Mouse (Mus musculus) embryonic facial prominence, embryonic 14.5 days (tissue): Measurements from ENCODE around the gene Upk3b. TPM values are rescaled to one million over a fixed set of nuclear protein-coding genes. Genes with fewer than 3 reads are reported as not detected.
"Not testable (repeated sequence)": the region's sequence is repeated elsewhere in the genome, so short reads cannot be mapped to it uniquely, and the experiment has no call there.

Source experiments
- ATAC-seq: fragments of 200-750 bp; cut with Nextera tagmentation; 2 replicates; pipeline ENCODE4 v1.8.0; 2017; ENCODE audit warnings: low read depth, moderate number of reproducible peaks, moderate TSS enrichment
- DNase-seq: peaks from one replicate; pipeline ENCODE4 v3.0.0-alpha.2; 2015; ENCODE audit warnings: low spot score
- H3K27ac ChIP-seq: fragments of 300-500 bp; sonication (generic); replicated peaks from 2 replicates; pipeline ENCODE4 v1.5.1; 2014; ENCODE audit warnings: low read depth, mild to moderate bottlenecking, low read length, moderate library complexity
- H3K27me3 ChIP-seq: fragments of 300-500 bp; sonication (generic); replicated peaks from 2 replicates; pipeline ENCODE4 v1.6.1; 2014; ENCODE audit warnings: low read length; ENCODE audit not compliant: control insufficient read depth, insufficient read depth
- H3K36me3 ChIP-seq: fragments of 300-500 bp; sonication (generic); 2 replicates; pipeline ENCODE4 v1.6.1; 2014; ENCODE audit warnings: low read length, mixed read lengths; ENCODE audit not compliant: control insufficient read depth, insufficient read depth
- H3K4me1 ChIP-seq: fragments of 300-500 bp; sonication (generic); 2 replicates; pipeline ENCODE4 v1.6.1; 2014; ENCODE audit warnings: antibody characterized with exemption, low read length; ENCODE audit not compliant: control insufficient read depth, insufficient read depth
- H3K4me2 ChIP-seq: fragments of 300-500 bp; sonication (generic); 2 replicates; pipeline ENCODE4 v1.6.1; 2014; ENCODE audit warnings: low read depth, mild to moderate bottlenecking, low read length, moderate library complexity, mixed read lengths
- H3K4me3 ChIP-seq: fragments of 300-500 bp; sonication (generic); 2 replicates; pipeline ENCODE4 v1.5.1; 2014; ENCODE audit warnings: low read depth, mild to moderate bottlenecking, low read length
- H3K9ac ChIP-seq: fragments of 300-500 bp; sonication (generic); 2 replicates; pipeline ENCODE4 v1.6.1; 2014; ENCODE audit warnings: low read depth, mild to moderate bottlenecking, low read length, moderate library complexity, mixed read lengths
- H3K9me3 ChIP-seq: fragments of 300-500 bp; sonication (generic); 2 replicates; pipeline ENCODE4 v1.6.1; 2016; ENCODE audit warnings: low read length; ENCODE audit not compliant: control insufficient read depth
- WGBS: fragments of 180-500 bp; shearing (Covaris S2); extraction: QIAGEN DNeasy Blood & Tissue Kit; methylation state at CpG from one replicate; pipeline ENCODE4 v1.1.7; 2014; 5-methylcytosine and 5-hydroxymethylcytosine counted together
- polyA plus RNA-seq: library from polyadenylated mRNA; unstranded; fragments of >200 nt; fragmentation: Nextera tagmentation; extraction: Ambion mirVana; gene quantifications from 2 replicates; pipeline ENCODE4 v1.2.1, GENCODE M21; 2014

Gene Upk3b
- polyA plus RNA-seq, 1 experiment from 2014 or later = 1.4 TPM

DNA sequence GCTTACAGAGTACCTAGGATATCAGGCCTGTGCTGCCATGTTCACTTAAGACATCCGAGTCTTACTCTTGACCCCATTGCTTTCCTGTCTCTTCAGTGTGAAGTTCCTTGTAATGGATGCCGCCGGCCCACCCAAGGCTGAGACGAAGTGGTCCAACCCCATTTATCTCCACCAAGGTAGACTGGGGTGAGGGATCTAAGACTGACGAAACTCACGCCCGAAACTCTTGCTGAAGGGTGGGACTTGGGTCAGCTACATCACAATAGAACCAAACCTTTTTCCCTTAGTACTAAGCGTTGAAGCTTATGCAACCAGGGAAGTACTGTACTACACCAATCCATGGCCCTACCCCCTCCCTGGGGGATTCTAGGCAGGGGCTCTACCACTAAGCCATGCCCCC, 3.4 kb downstream of the Upk3b start:
- no peak for ATAC-seq
- no peaks in the 10 kb centered on the region for H3K27me3 ChIP-seq
- H3K36me3 ChIP-seq = no peaks in the 10 kb centered on the region
- 91% methylated on average over 8 of the region's 8 CpGs for WGBS
- no peaks in the 10 kb centered on the region for H3K9me3 ChIP-seq
- no peak overlapping the region for H3K4me3 ChIP-seq
- no peaks in the 10 kb centered on the region for H3K4me1 ChIP-seq
- H3K9ac ChIP-seq = no peak overlapping the region
- no peak overlapping the region for H3K4me2 ChIP-seq
- DNase-seq = no peak
- H3K27ac ChIP-seq = no peak overlapping the region

DNA sequence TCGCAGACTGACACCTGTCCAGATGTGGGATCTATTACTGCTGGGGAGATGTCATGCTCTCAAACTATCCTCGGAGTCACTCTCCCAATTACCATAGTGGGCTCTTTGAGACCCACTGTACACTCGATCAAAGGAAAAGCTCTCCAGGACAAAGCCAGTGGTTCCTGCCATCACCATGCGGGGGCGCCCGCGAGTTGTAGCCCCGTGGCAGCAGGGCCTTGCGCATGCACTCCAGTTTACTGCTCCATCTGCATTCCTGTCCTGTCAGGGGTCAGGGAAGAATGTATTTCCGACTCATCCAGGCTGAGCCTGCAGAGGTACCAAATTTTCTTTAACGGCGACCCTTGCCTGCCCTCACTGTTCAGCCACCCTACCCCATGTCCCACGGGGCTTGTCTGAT, 6.6 kb downstream of the Upk3b start:
- WGBS = 75% methylated on average over 13 of the region's 13 CpGs
- Histone ChIP-seq H3K27ac (no peak overlapping the region), H3K27me3 (no peaks in the 10 kb centered on the region), H3K4me2 (no peak overlapping the region), H3K9me3 (no peaks in the 10 kb centered on the region), H3K36me3 (no peaks in the 10 kb centered on the region), H3K4me3 (no peak overlapping the region), H3K4me1 (no peaks in the 10 kb centered on the region), H3K9ac (no peak overlapping the region)
- no peak for DNase-seq
- ATAC-seq = no peak

DNA sequence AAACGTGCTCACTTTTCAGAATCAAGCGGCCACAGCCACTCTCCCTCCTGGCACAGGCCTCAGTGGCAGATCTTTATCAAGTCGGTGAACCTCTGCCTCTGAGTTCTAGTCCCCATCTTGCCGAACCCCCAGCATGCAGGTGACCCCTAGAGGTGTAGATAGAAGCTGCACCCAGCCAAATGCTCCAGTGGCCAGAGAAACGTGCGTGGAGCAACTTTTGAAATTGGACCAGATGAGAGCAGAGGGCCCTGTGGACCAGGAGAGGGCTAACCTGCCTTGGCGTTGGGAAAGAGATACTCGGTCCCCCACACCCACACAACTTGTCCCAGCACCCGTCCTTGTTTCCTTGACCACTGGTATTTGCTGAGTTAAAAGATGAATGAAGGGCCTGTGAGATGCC, 7.1 kb downstream of the Upk3b start:
- Histone ChIP-seq H3K4me3 (no peak overlapping the region), H3K4me1 (no peaks in the 10 kb centered on the region), H3K4me2 (no peak overlapping the region), H3K9ac (no peak overlapping the region), H3K27me3 (no peaks in the 10 kb centered on the region), H3K27ac (no peak overlapping the region), H3K36me3 (no peaks in the 10 kb centered on the region), H3K9me3 (no peaks in the 10 kb centered on the region)
- ATAC-seq (no peak), DNase-seq (no peak)
- 27% methylated on average over 9 of the region's 9 CpGs for WGBS

DNA sequence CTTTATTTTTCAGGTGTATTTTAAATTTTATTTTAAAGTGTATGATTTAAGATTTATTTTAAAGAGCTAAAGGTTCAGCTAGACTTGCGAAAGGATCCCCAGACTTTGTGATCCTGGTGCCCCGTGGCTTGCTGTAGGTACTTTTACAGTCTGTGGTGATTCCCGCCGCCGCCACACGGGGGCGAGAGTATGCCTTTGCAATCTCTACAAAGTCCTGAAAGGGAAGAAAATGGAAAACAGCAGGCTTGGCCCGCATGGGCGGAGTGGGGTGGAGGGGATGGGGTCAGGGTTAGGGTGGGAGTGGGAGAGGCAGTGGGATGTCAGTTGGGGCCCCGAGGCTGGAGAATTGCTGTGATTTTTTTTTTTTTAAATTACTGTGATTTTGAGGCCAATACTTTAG, 7.7 kb downstream of the Upk3b start:
- Histone ChIP-seq H3K9ac (no peak overlapping the region), H3K27me3 (no peaks in the 10 kb centered on the region), H3K27ac (no peak overlapping the region), H3K9me3 (no peaks in the 10 kb centered on the region), H3K36me3 (no peaks in the 10 kb centered on the region), H3K4me2 (no peak overlapping the region), H3K4me3 (no peak overlapping the region), H3K4me1 (no peaks in the 10 kb centered on the region)
- DNase-seq (peak; percentile 86), ATAC-seq (peak; percentile 54)
- WGBS = 2% methylated on average over 10 of the region's 10 CpGs

DNA sequence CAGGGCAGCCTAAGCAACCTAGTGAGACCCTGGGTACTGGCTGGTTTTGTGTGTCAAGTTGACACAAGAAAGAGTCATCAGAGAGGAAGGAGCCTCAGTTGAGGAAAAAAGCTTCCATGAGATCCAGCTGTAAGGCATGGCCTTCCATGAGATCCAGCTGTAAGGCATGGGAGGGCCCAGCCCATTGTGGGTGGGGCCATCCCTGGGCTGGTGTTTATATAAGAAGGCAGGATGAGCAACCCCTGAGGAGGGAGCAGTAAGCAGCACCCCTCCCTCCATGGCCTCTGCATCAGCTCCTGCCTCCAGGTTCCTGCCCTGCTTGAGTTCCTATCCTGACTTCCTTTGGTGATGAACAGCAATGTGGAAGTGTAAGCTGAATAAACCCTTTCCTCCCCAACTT, 10.2 kb downstream of the Upk3b start:
- not testable (repeated sequence) for H3K4me2 ChIP-seq, H3K9me3 ChIP-seq, ATAC-seq, H3K27me3 ChIP-seq, H3K4me3 ChIP-seq, H3K36me3 ChIP-seq, DNase-seq, H3K4me1 ChIP-seq, H3K9ac ChIP-seq, H3K27ac ChIP-seq

DNA sequence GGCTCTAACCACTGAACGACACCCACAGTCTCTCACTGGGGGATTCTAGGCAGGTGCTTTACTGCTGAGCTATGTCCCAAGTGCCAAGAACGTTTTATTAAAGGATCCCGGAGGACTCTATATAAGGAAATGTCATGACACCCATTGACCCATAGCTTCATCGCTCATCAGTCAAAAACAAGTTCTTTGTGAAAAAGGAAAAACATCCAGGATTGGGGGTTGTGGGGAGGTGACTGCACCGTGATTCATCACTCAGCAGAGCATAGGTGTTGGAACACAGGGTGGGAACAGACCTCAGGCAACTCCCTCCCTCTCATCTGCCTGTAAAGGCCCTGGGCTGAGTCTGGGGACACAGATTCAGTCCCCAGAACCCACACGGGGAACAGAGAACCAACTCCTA, 11.6 kb downstream of the Upk3b start:
- no peak overlapping the region for H3K4me3 ChIP-seq
- peaks cover 9% of the 10 kb centered on the region for H3K4me1 ChIP-seq
- no peak overlapping the region for H3K4me2 ChIP-seq
- no peaks in the 10 kb centered on the region for H3K27me3 ChIP-seq
- H3K9me3 ChIP-seq = no peaks in the 10 kb centered on the region
- no peaks in the 10 kb centered on the region for H3K36me3 ChIP-seq
- DNase-seq = no peak
- WGBS = 67% methylated on average over 6 of the region's 6 CpGs
- H3K27ac ChIP-seq = no peak overlapping the region
- no peak for ATAC-seq
- H3K9ac ChIP-seq = no peak overlapping the region

DNA sequence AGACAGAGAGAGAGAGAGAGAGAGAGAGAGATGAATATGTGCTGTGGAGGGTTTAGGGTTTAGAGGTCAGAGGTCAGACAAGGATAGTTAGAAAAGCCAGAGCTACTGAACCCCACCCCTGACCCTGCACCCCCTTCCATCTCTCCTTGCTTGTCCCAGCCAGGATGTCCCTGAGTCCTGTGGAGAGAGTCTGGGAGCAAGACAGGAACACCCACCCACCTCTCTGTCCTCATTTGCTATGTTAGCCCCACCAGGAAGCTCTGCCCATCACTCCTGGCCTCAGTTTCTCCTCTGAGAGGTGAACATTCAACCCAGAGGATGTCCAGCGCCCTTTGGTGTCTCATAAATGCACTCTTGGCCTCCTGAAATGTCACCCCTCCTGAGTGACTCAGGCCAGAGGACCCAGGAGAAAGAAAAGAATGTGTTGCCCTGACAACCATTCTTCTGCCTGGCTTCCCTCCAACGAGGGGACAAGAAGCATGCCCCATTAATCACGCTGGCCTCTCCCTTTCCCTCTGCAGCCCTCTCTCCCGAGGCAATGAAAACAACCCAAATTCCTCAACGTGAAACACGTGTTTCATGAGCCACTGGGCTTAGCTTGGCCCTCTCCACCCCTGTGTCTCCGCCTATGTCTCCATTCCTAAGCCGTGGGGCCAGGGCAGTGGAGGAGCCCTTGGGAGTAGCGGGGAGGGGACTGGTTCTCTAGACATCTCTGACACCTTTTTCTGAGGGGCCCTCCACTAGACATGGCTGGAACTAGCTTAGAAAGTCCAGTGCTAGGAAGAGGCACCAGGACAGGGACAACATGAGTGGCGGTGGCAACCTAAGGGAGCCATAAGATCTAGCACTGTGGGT, 13.2 kb downstream of the Upk3b start:
- no peaks in the 10 kb centered on the region for H3K9me3 ChIP-seq
- H3K4me1 ChIP-seq = peaks cover 9% of the 10 kb centered on the region
- H3K27me3 ChIP-seq = no peaks in the 10 kb centered on the region
- H3K4me2 ChIP-seq = no peak overlapping the region
- H3K36me3 ChIP-seq = no peaks in the 10 kb centered on the region
- no peak overlapping the region for H3K9ac ChIP-seq
- peak overlapping the region; percentile 58 for H3K27ac ChIP-seq
- WGBS = 14% methylated on average over 10 of the region's 10 CpGs
- no peak overlapping the region for H3K4me3 ChIP-seq
- peak; percentile 92 for DNase-seq
- peak; percentile 92 for ATAC-seq

DNA sequence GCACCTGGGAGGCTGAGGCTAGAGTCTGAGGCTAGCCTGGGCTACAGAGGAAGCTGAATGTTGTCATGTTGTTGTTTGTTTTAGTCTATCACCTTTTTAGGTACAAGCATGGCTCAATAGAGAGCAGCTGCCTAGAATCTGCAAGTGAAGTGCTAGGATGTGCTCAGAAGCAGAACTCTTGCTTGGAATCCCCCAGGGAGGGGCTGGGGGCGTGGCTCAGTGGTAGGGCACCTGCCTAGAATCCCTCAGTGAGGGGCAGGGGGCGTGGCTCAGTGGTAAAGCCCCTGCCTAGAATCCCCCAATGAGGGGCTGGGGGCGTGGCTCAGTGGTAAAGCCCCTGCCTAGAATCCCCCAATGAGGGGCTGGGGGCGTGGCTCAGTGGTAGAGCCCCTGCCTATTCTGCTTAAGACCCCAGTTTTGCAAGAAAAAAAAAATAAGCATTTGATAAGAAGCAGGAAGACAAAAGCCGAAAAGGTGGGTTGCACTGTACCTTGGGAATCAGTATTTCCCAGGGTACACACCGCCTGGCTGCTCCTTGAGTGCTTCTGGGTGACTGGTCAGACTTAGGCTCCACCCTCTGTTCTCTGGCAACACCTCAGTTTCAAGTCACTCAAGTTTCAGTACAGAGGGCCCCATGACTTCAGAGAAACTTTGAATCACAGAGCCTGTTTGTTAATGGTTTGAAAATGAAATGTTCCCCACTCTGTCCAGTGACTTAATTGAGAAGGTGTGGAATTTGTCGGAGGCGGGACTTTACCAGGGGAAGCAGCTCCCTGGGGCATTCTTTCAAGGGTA, 14.8 kb downstream of the Upk3b start:
- ATAC-seq = no peak
- no peak overlapping the region for H3K4me2 ChIP-seq
- 72% methylated on average over 8 of the region's 8 CpGs for WGBS
- peaks cover 9% of the 10 kb centered on the region for H3K4me1 ChIP-seq
- H3K9ac ChIP-seq = no peak overlapping the region
- no peaks in the 10 kb centered on the region for H3K9me3 ChIP-seq
- DNase-seq = peak; percentile 19
- H3K27me3 ChIP-seq = no peaks in the 10 kb centered on the region
- H3K4me3 ChIP-seq = no peak overlapping the region
- no peak overlapping the region for H3K27ac ChIP-seq
- H3K36me3 ChIP-seq = no peaks in the 10 kb centered on the region
